Mouse (Mus musculus) stomach, postnatal 0 days (tissue): ENCODE data around the gene Taf4.

Experiments
- CTCF ChIP-seq: IDR thresholded peaks from 2 replicates; pipeline ENCODE4 v1.5.1; 2016; ENCODE audit warnings: antibody characterized with exemption, low read depth, mild to moderate bottlenecking, moderate library complexity
- EP300 ChIP-seq: optimal IDR thresholded peaks from 2 replicates; pipeline ENCODE3; 2016; ENCODE audit warnings: antibody characterized with exemption

DNA sequence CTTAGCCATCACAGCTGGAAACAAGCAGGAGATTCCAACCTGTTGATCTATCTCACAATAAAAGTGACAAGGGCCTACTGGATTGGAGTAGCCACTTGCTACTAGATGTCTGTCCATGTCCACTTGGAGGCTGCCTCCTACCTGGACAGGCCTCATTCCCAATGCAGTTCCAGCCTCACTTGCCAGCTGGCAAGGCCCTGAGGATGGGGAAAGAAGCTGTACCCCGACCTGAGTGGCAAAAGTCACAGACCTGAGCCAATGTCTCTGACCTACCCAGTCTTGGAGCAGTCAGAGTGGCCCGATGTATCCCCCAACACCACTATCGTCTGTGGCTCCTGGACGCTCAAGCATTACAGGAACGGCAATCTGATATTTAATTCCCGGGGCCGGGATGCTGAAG lies 37.2 kb upstream of the Taf4 start:
- TF ChIP-seq EP300 (no peak), CTCF (no peak)
